22 mouse cellular contexts compared by ENCODE assay signal in genomic region chr11:121159971-121160370, GRCm38 (mm10). TPM values are rescaled to one million over a fixed set of nuclear protein-coding genes. Genes with fewer than 3 reads are reported as not detected.
DNase-seq lines count a peak whose midpoint lies in the region; ATAC-seq lines count a peak whose summit lies in the region.
"Had no signal": no experiment of that assay in that cellular context is flagged by ENCODE, and none has a peak within 500 bp of the region (broad histone marks: within the 10 kb centered on the region; RNA-seq: fewer than 3 reads in every experiment).

Gene Uts2r (plus strand): TSS chr11:121160271.

- H3K9me3 ChIP-seq in megakaryocyte, embryonic 14.5 days = no peaks in the 10 kb centered on the region
- no peaks in the 10 kb centered on the region for H3K9me3 ChIP-seq in embryonic facial prominence, embryonic 10.5 days
- H3K9me3 ChIP-seq: embryonic facial prominence, embryonic 12.5 days; forebrain, embryonic 13.5 days; forebrain, embryonic 15.5 days; G1E had no signal

- H3K36me3 ChIP-seq in megakaryocyte, embryonic 14.5 days (replicated peaks; ENCODE audit: low read length) = no peaks in the 10 kb centered on the region
- no peaks in the 10 kb centered on the region for H3K36me3 ChIP-seq in embryonic facial prominence, embryonic 10.5 days (replicated peaks)
- H3K36me3 ChIP-seq: embryonic facial prominence, embryonic 12.5 days; forebrain, embryonic 15.5 days; G1E had no signal

- ATAC-seq in megakaryocyte, adult 5-6 weeks (ENCODE audit: poor library complexity, severe bottlenecking) = no peak
- ATAC-seq: forebrain, embryonic 13.5 days; forebrain, embryonic 15.5 days; forebrain, postnatal 0 days had no signal

- H3K27me3 ChIP-seq in megakaryocyte, embryonic 14.5 days (replicated peaks) = peaks cover 82% of the 10 kb centered on the region
- H3K27me3 ChIP-seq in embryonic facial prominence, embryonic 10.5 days (replicated peaks; ENCODE audit: low read depth, poor library complexity, severe bottlenecking) = peaks cover 46% of the 10 kb centered on the region

- WGBS in embryonic facial prominence, embryonic 10.5 days = 89% methylated on average over 5 of the region's 5 CpGs

- peaks cover 11% of the 10 kb centered on the region for H3K4me1 ChIP-seq in megakaryocyte, embryonic 14.5 days
- peaks cover 23% of the 10 kb centered on the region for H3K4me1 ChIP-seq in embryonic facial prominence, embryonic 10.5 days

- H3K4me3 ChIP-seq in megakaryocyte, embryonic 14.5 days (replicated peaks) = peak within 1 kb of the TSS; percentile 16
- H3K4me3 ChIP-seq in embryonic facial prominence, embryonic 10.5 days = no peak within 1 kb of the TSS
- H3K4me3 ChIP-seq: embryonic facial prominence, embryonic 12.5 days; forebrain, embryonic 13.5 days; forebrain, embryonic 15.5 days had no signal

- peak within 1 kb of the TSS; percentile 21; the same call in 1 of the 2 replicates for H3K27ac ChIP-seq in embryonic facial prominence, embryonic 10.5 days (replicated peaks)
- H3K27ac ChIP-seq: embryonic facial prominence, embryonic 12.5 days; forebrain, embryonic 13.5 days; forebrain, embryonic 15.5 days had no signal

- no peak for DNase-seq in embryonic facial prominence, embryonic 10.5 days (ENCODE audit: low spot score)
- DNase-seq in spleen, postnatal 10 days (ENCODE audit: low spot score in 2 of 2) = no peak
- DNase-seq in MN1 (ENCODE audit: low spot score) = no peak
- DNase-seq: adrenal gland, adult 2 months; adrenal gland, postnatal 10 days; adrenal gland, postnatal 25 days; cerebellum, adult 11 months; cerebellum, adult 18-20 months; cerebellum, adult 8-10 months; cerebellum, adult 9-11 months; embryo, embryonic 11 days; forebrain, postnatal 0 days had no signal

RNA-seq across cellular contexts. Expression of gene Uts2r, which starts in this region (rescaled TPM):
- polyA plus RNA-seq in megakaryocyte, embryonic 14.5 days (2012; ENCODE audit: insufficient read depth, low replicate concordance) = not detected in 2 replicates
- not detected in 2 replicates for total RNA-seq in megakaryocyte, adult 5-6 weeks (2015)
- not detected in 2 replicates for total RNA-seq in megakaryocyte, adult 5-6 weeks (2017)
- 0.09 TPM in 1 of 2 replicates, not detected in the other for polyA plus RNA-seq in embryonic facial prominence, embryonic 10.5 days (2016; fragmentation: Nextera tagmentation; extraction: Ambion mirVana)
- total RNA-seq: adrenal gland, adult 2 months; adrenal gland, postnatal 25 days; adrenal gland, postnatal 4 days; common myeloid progenitor, adult 5-6 weeks had no signal
- polyA plus RNA-seq: C2C12; forebrain, embryonic 11.5 days; forebrain, embryonic 15.5 days; G1E had no signal
